Mouse (Mus musculus) liver, adult 2 months (tissue): ENCODE data around the gene Gpr182.

ENCODE experiments used
- CTCF ChIP-seq: fragments of 200-500 bp; IDR thresholded peaks from 2 replicates; pipeline ENCODE4 v1.5.1; 2011; ENCODE audit warnings: low read depth, low read length, control low read depth
- POLR2A ChIP-seq: fragments of 200-500 bp; IDR thresholded peaks from 2 replicates; pipeline ENCODE4 v1.6.1; 2011; ENCODE audit warnings: low read length, control low read depth; ENCODE audit not compliant: insufficient read depth; ENCODE audit errors: extremely low read depth

DNA sequence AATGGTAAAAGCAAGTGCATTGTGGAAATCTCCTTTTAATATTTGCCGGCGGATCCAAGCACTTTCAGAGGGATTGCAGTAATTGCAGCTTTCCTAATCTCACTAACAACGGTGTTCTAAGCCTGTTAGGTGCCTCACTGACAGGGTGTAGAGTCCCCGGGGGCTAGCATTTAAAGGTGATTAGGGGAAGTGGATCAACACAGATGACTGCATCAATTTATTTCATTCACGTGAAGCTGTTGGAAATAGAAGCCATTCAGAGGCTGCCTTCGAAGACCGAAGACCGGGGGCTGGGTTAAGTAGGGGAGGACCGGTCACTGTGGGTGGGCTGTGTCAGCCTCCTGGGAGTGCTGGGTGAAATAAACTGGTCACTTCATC, 20.6 kb downstream of the Gpr182 start:
- no peak for TF ChIP-seq CTCF
- no peak for TF ChIP-seq POLR2A
